Mouse (Mus musculus): ENCODE measurements around the gene Ccdc96.

DNA sequence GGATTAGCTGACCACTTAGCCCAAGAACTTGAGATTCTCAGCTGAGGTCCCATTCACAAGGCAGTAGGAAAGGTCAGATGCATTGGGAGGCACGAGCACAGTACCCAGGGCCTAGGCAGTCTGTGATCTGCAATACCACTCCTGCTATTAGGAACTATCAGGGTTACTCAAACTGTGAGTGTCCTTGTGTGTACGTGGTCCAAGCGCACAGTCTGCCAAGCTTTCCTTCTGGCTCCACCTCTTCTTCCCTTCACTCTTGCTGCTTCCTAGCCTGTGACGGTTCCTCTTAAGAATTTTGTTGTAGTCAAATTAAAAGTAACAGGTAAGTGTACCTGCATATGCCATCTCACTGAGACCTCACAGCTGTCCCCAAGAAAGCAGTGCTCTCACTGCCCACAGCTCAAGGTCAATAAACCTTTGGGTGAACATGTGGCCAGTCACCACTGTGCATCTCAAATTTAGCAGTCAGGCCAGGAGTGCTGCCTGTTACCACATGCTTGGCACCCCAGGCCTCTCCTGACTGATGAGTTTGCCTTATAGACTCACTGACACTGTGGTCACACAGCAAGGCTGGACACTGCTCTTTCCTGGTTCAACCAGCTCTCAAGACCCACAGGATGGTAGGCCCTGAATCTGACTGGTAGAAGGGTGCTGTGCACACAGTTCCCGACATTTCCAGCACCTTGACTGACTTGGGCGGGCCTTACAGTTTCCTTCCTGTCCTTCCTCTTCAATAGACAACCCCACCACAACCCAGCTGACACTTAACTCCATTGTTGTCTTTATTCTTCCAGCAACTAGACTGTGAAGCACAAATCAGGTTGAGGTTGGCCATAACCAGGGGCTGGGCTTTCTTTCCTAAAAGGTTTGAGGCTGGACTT, 5.6 kb upstream of the Ccdc96 start:
- TF ChIP-seq POLR2A (IDR thresholded peaks at IDR 0.05; ENCODE audit: insufficient read depth, low read depth, low read length) (no peak), CTCF (IDR thresholded peaks at IDR 0.05; ENCODE audit: insufficient read depth, low read depth, low read length) (no peak)

All from olfactory bulb, adult 2 months (tissue).